Mouse (Mus musculus) stomach, embryonic 16.5 days (tissue): Measurements from ENCODE around the gene Hc. TPM values are rescaled to one million over a fixed set of nuclear protein-coding genes. Genes with fewer than 3 reads are reported as not detected.

Experiments used
- ATAC-seq: fragments of 200-750 bp; cut with Nextera tagmentation; 2 replicates; pipeline ENCODE4 v1.8.0; 2017; ENCODE audit warnings: moderate number of reproducible peaks, moderate TSS enrichment; ENCODE audit not compliant: insufficient read depth, low FRiP score
- H3K27ac ChIP-seq: fragments of 300-500 bp; sonication (generic); 2 replicates; pipeline ENCODE4 v1.5.1; 2014; ENCODE audit warnings: low read length
- H3K27me3 ChIP-seq: fragments of 300-500 bp; sonication (generic); 2 replicates; pipeline ENCODE4 v1.6.1; 2014; ENCODE audit warnings: low read length, control low read depth, mixed read lengths; ENCODE audit not compliant: control insufficient read depth, insufficient read depth
- H3K36me3 ChIP-seq: fragments of 300-500 bp; sonication (generic); 2 replicates; pipeline ENCODE4 v1.6.1; 2014; ENCODE audit warnings: low read length; ENCODE audit not compliant: control insufficient read depth, insufficient read depth
- H3K4me1 ChIP-seq: fragments of 300-500 bp; sonication (generic); 2 replicates; pipeline ENCODE4 v1.6.1; 2014; ENCODE audit warnings: low read length, control low read depth, mixed read lengths; ENCODE audit not compliant: control insufficient read depth, insufficient read depth
- H3K4me2 ChIP-seq: fragments of 300-500 bp; sonication (generic); 2 replicates; pipeline ENCODE4 v1.6.1; 2014; ENCODE audit warnings: low read depth, low read length, mixed read lengths
- H3K4me3 ChIP-seq: fragments of 300-500 bp; sonication (generic); replicated peaks from 2 replicates; pipeline ENCODE4 v1.5.1; 2014; ENCODE audit warnings: mild to moderate bottlenecking, low read length
- H3K9ac ChIP-seq: fragments of 300-500 bp; sonication (generic); 2 replicates; pipeline ENCODE4 v1.6.1; 2014; ENCODE audit warnings: low read length
- H3K9me3 ChIP-seq: fragments of 300-500 bp; sonication (generic); replicated peaks from 2 replicates; pipeline ENCODE4 v1.6.1; 2016; ENCODE audit warnings: low read length, control low read depth; ENCODE audit not compliant: control insufficient read depth
- WGBS: fragments of 180-500 bp; shearing (Covaris S2); extraction: QIAGEN DNeasy Blood & Tissue Kit; methylation state at CpG from one replicate; pipeline ENCODE4 v1.1.7; 2014; 5-methylcytosine and 5-hydroxymethylcytosine counted together
- polyA plus RNA-seq: library from polyadenylated mRNA; unstranded; fragments of >200 nt; fragmentation: Nextera tagmentation; extraction: Ambion mirVana; gene quantifications from 2 replicates; pipeline ENCODE4 v1.2.1, GENCODE M21; 2015

The Hc gene
- polyA plus RNA-seq, 1 experiment from 2014 or later, result 2.3 TPM

DNA sequence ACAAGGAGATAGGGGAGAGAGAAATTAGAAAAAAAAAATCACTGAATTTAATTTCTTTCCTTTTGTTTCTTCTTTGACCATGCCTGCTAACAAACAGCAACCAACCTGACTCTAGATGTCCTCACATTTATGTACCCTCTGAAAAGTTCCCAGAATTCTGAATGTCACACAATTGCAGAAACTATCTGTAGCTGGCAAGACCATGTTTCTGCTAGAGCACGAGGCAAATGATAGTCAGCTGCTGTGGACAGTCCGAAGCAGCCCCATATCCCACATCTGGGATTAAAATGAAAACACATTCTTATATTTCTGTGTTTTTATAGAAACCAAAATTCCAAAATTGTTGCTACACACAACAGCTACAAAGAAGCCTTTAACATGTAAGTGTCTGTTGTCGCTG is 40.2 kb upstream of the Hc start, which contains the start of gene AI182371:
TSS of gene AI182371 (minus strand) at position 101 of the 400 bp plus-strand sequence.
- H3K4me2 ChIP-seq, result no peak within 1 kb of the TSS
- 92% methylated on average over 3 of the region's 3 CpGs for WGBS
- no peak within 1 kb of the TSS for H3K4me3 ChIP-seq
- H3K4me1 ChIP-seq, result no peaks in the 10 kb centered on the region
- no peaks in the 10 kb centered on the region for H3K9me3 ChIP-seq
- no peak within 1 kb of the TSS for H3K9ac ChIP-seq
- H3K27ac ChIP-seq, result no peak within 1 kb of the TSS
- ATAC-seq, result no peak
- H3K27me3 ChIP-seq, result no peaks in the 10 kb centered on the region
- H3K36me3 ChIP-seq, result no peaks in the 10 kb centered on the region

DNA sequence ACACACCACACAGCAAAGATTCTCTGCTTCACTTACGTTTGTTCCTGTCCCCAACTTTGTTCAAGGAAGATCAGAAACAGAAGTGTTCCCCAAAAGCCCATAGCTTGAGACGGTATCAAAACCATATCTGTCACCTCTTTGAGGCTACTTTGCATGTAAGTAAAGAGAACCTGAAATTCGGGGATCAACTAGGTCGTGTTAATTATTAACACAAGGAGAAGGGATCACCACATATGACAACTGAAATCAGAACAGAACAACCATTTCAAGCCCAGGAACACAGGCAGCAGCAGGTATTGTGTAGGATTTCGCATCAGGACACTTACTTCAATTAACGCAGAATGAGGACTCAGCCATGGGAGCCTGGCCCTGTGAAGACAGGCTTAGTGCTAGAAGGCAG is 39.3 kb upstream of the Hc start:
- H3K4me2 ChIP-seq, result no peak overlapping the region
- 59% methylated on average over 6 of the region's 6 CpGs for WGBS
- H3K27me3 ChIP-seq, result no peaks in the 10 kb centered on the region
- no peak overlapping the region for H3K9ac ChIP-seq
- H3K9me3 ChIP-seq, result no peaks in the 10 kb centered on the region
- no peak overlapping the region for H3K4me3 ChIP-seq
- no peaks in the 10 kb centered on the region for H3K4me1 ChIP-seq
- H3K36me3 ChIP-seq, result no peaks in the 10 kb centered on the region
- no peak overlapping the region for H3K27ac ChIP-seq
- no peak for ATAC-seq

- Histone ChIP-seq H3K9me3 (no peaks in the 10 kb centered on the region), H3K4me3 (no peak overlapping the region), H3K27me3 (no peaks in the 10 kb centered on the region), H3K27ac (no peak overlapping the region), H3K4me2 (no peak overlapping the region), H3K9ac (no peak overlapping the region), H3K4me1 (no peaks in the 10 kb centered on the region), H3K36me3 (no peaks in the 10 kb centered on the region)
- 72% methylated on average over 4 of the region's 4 CpGs for WGBS
- no peak for ATAC-seq
Measured at GRCm38 (mm10) chr2:35087418-35087817, 26.2 kb upstream of the Hc start.

DNA sequence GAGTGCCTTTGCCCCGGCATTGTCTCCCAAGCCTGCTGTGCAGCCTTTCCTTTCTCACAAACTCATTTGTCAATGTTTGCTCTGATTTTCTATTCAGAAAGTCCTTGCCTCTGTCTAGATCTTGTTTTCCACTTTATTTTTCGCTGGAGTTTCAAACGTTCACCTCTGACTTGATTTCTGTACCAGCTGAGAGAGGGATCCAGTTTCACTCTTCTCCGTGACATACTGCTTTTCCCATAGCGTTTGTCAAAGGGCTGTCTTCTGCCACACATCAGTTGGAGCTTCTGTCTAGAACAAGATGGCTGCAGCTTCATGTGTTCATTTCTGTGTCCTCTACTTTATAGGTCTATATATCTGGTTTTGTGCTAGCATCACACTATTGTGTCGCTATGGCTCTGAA is 17.9 kb upstream of the Hc start:
- Histone ChIP-seq H3K27me3 (no peaks in the 10 kb centered on the region), H3K4me1 (no peaks in the 10 kb centered on the region), H3K4me2 (no peak overlapping the region), H3K36me3 (no peaks in the 10 kb centered on the region), H3K27ac (no peak overlapping the region), H3K9ac (no peak overlapping the region), H3K4me3 (no peak overlapping the region), H3K9me3 (no peaks in the 10 kb centered on the region)
- WGBS, result 62% methylated on average over 6 of the region's 6 CpGs
- ATAC-seq, result no peak

GRCm38 (mm10) chr2:35074328-35074727 is 13.1 kb upstream of the Hc start:
- Histone ChIP-seq H3K27ac (no peak overlapping the region), H3K36me3 (no peaks in the 10 kb centered on the region), H3K4me3 (no peak overlapping the region), H3K9ac (no peak overlapping the region), H3K4me1 (no peaks in the 10 kb centered on the region), H3K27me3 (no peaks in the 10 kb centered on the region), H3K9me3 (no peaks in the 10 kb centered on the region), H3K4me2 (no peak overlapping the region)
- ATAC-seq, result no peak
- 86% methylated on average over 3 of the region's 3 CpGs for WGBS

DNA sequence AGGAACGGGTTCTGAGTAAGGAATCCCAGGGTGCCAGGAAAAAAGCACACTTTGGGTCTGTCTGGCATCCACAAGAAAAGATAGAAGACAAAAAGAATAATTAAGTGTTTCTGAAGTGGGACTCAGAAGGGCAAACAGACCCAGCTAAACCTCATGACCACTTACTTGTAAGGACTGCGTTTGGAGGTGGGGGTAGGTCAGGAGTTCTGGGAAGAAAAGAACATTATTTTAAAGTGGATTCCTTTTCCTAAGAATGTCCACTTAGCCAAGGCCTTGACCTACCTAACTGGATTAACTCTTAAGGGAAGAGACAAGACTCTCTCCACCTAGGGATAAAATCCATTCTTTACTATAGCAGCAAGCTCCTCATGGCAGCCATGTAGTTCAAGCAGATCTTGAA is 11.3 kb upstream of the Hc start:
- WGBS, result 51% methylated on average over 2 of the region's 2 CpGs
- no peaks in the 10 kb centered on the region for H3K27me3 ChIP-seq

GRCm38 (mm10) chr2:35070275-35070674 is 9.0 kb upstream of the Hc start:
- H3K9ac ChIP-seq, result no peak overlapping the region
- H3K27ac ChIP-seq, result no peak overlapping the region
- no peaks in the 10 kb centered on the region for H3K9me3 ChIP-seq
- no peak overlapping the region for H3K4me3 ChIP-seq
- H3K4me2 ChIP-seq, result no peak overlapping the region
- WGBS, result 83% methylated on average over 4 of the region's 4 CpGs
- no peaks in the 10 kb centered on the region for H3K27me3 ChIP-seq
- H3K4me1 ChIP-seq, result no peaks in the 10 kb centered on the region
- ATAC-seq, result no peak
- H3K36me3 ChIP-seq, result no peaks in the 10 kb centered on the region

More for the DNA sequence above, 11.3 kb upstream of the Hc start:
- Histone ChIP-seq H3K36me3 (no peaks in the 10 kb centered on the region), H3K4me2 (no peak overlapping the region), H3K4me1 (no peaks in the 10 kb centered on the region), H3K9ac (no peak overlapping the region), H3K9me3 (no peaks in the 10 kb centered on the region), H3K4me3 (no peak overlapping the region), H3K27ac (no peak overlapping the region)
- ATAC-seq, result no peak

DNA sequence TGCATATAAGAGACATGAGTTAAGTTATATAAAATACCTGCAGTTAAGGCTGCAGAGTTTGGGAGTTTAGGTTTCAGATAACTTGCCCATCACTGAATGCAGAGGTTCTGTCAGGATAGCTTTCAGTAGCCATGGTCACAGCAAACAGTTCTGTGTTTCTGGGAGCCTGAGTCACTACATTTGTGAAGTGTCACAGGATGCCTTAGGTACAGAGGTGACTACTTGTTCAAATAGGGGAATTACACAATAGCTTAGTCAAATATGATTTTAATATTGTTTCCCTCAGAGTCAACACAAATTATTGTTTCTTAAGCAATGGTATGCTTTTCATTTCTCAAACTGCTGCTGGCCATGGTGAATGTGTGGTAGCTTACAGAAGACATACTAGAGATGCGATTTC is 7.9 kb upstream of the Hc start:
- Histone ChIP-seq H3K9ac (no peak overlapping the region), H3K4me2 (no peak overlapping the region), H3K27ac (no peak overlapping the region), H3K9me3 (no peaks in the 10 kb centered on the region), H3K27me3 (no peaks in the 10 kb centered on the region), H3K4me3 (no peak overlapping the region), H3K36me3 (no peaks in the 10 kb centered on the region), H3K4me1 (no peaks in the 10 kb centered on the region)
- 80% methylated on average over 1 of the region's 1 CpGs for WGBS
- no peak for ATAC-seq

DNA sequence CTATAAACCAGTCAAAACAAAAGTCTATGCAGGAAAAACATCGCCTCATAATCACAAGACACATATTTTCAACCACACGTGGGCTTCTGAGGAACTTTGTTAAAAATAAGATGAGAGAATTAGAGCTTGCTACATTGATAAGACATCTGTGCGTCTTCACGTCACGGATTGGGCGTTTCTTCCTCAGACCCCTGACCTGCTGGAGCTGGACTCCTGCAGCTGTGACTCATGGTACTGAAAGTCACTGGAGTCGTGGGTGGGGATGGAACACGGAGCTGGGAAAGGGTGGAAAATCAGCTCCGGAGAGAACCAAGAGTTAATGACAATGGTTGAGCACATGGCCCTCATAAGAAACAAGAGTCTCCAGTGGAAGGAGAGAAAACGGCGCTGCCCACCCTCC is 5.9 kb upstream of the Hc start:
- H3K27me3 ChIP-seq, result no peaks in the 10 kb centered on the region
- H3K4me1 ChIP-seq, result no peaks in the 10 kb centered on the region
- WGBS, result 83% methylated on average over 11 of the region's 11 CpGs
- no peak overlapping the region for H3K4me3 ChIP-seq
- no peaks in the 10 kb centered on the region for H3K36me3 ChIP-seq
- no peak for ATAC-seq
- H3K9me3 ChIP-seq, result no peaks in the 10 kb centered on the region
- no peak overlapping the region for H3K4me2 ChIP-seq
- no peak overlapping the region for H3K9ac ChIP-seq
- no peak overlapping the region for H3K27ac ChIP-seq

GRCm38 (mm10) chr2:35066525-35067082 is 5.4 kb upstream of the Hc start:
- no peak for ATAC-seq
- H3K4me3 ChIP-seq, result no peak overlapping the region
- no peaks in the 10 kb centered on the region for H3K36me3 ChIP-seq
- no peaks in the 10 kb centered on the region for H3K9me3 ChIP-seq
- no peak overlapping the region for H3K9ac ChIP-seq
- WGBS, result 88% methylated on average over 13 of the region's 13 CpGs
- H3K27ac ChIP-seq, result no peak overlapping the region
- no peaks in the 10 kb centered on the region for H3K27me3 ChIP-seq
- H3K4me2 ChIP-seq, result no peak overlapping the region
- H3K4me1 ChIP-seq, result no peaks in the 10 kb centered on the region
